Mouse (Mus musculus) midbrain, embryonic 16.5 days (tissue): ENCODE measurements at regions not wholly inside any gene's neighbourhood (a gene's known extent, or its start where the extent isn't known, plus 50 kb on each side); places are given as distances from the start of the nearest gene placed in this dataset.

Experiments
- ATAC-seq: fragments of 200-750 bp; cut with Nextera tagmentation; 2 replicates; pipeline ENCODE4 v1.8.0; 2017; ENCODE audit warnings: moderate TSS enrichment
- H3K27ac ChIP-seq: fragments of 300-500 bp; sonication (generic); 2 replicates; pipeline ENCODE4 v1.5.1; 2014; ENCODE audit warnings: mild to moderate bottlenecking, low read length, mixed read lengths
- H3K27me3 ChIP-seq: fragments of 300-500 bp; sonication (generic); 2 replicates; pipeline ENCODE4 v1.6.1; 2014; ENCODE audit warnings: low read depth, low read length, mixed read lengths; ENCODE audit not compliant: control insufficient read depth, insufficient read depth
- H3K36me3 ChIP-seq: fragments of 300-500 bp; sonication (generic); 2 replicates; pipeline ENCODE4 v1.6.1; 2014; ENCODE audit warnings: mild to moderate bottlenecking, low read length, moderate library complexity, mixed read lengths; ENCODE audit not compliant: control insufficient read depth, insufficient read depth
- H3K4me1 ChIP-seq: fragments of 300-500 bp; sonication (generic); 2 replicates; pipeline ENCODE4 v1.6.1; 2014; ENCODE audit warnings: mild to moderate bottlenecking, low read length, mixed read lengths; ENCODE audit not compliant: control insufficient read depth, insufficient read depth
- H3K4me2 ChIP-seq: fragments of 300-500 bp; sonication (generic); 2 replicates; pipeline ENCODE4 v1.6.1; 2014; ENCODE audit warnings: mild to moderate bottlenecking, low read length, mixed read lengths
- H3K4me3 ChIP-seq: fragments of 300-500 bp; sonication (generic); 2 replicates; pipeline ENCODE4 v1.5.1; 2014; ENCODE audit warnings: low read depth, mild to moderate bottlenecking, low read length, moderate library complexity, mixed read lengths
- H3K9ac ChIP-seq: fragments of 300-500 bp; sonication (generic); 2 replicates; pipeline ENCODE4 v1.6.1; 2014; ENCODE audit warnings: low read depth, low read length, mixed read lengths
- H3K9me3 ChIP-seq: fragments of 300-500 bp; sonication (generic); replicated peaks from 2 replicates; pipeline ENCODE4 v1.6.1; 2014; ENCODE audit warnings: mild to moderate bottlenecking, low read length, mixed read lengths; ENCODE audit not compliant: control insufficient read depth, poor library complexity, severe bottlenecking
- WGBS: fragments of 180-500 bp; shearing (Covaris S2); extraction: QIAGEN DNeasy Blood & Tissue Kit; methylation state at CpG from one replicate; pipeline ENCODE4 v1.1.7; 2014; 5-methylcytosine and 5-hydroxymethylcytosine counted together

DNA sequence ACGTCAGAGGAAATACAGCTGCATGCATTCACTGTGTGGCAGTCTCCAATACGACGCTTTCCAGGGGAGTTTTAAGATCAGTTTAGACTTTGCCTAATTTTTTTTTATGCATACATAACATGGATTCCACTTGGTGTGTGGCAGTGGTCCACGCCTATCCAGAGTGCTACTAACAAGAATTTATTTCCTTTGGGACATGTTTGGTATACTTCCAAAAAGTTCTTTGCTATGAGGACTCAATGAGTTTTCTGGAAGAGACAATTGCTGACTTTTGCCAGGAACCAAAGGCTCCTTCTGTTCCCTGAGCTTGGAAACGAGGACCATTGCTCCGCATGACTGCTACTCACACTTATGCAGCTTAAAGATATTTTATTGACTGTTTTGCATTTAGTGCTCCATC is 59.2 kb downstream of the Marcks start:
- Histone ChIP-seq H3K4me2 (no peak overlapping the region), H3K27me3 (no peaks in the 10 kb centered on the region), H3K4me1 (peaks cover 2% of the 10 kb centered on the region; the same call in 1 of the 2 replicates), H3K4me3 (no peak overlapping the region), H3K9ac (no peak overlapping the region), H3K9me3 (no peaks in the 10 kb centered on the region), H3K36me3 (no peaks in the 10 kb centered on the region), H3K27ac (no peak overlapping the region)
- ATAC-seq, result no peak
- 84% methylated on average over 6 of the region's 6 CpGs for WGBS

DNA sequence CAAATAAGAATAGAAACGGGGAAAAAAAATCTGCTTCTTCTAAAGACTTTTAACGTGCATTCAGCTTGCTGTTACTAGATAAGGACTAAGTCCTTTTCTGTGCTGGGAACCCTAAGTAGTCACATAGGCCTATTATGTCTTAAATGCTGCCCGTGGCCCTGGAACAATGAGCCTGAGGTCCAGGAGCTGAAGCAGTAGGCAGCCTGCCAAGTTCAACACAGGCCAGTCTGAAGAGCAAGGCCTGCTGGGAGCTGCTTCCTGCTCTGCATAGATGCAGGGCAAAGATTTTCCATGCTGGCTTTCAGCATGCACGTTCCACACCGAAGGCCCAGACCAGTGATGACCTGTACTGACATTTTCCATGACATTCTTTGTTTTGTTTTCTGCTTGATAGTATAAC is 60.3 kb downstream of the Marcks start:
- Histone ChIP-seq H3K4me2 (no peak overlapping the region), H3K27ac (0 out of 2 replicates have a peak overlapping the region, but pooled peaks have one; percentile 18), H3K9ac (no peak overlapping the region), H3K9me3 (no peaks in the 10 kb centered on the region), H3K4me1 (peaks cover 2% of the 10 kb centered on the region; the same call in 1 of the 2 replicates), H3K4me3 (no peak overlapping the region), H3K36me3 (no peaks in the 10 kb centered on the region), H3K27me3 (no peaks in the 10 kb centered on the region)
- 4% methylated on average over 5 of the region's 5 CpGs for WGBS
- peak; percentile 85 for ATAC-seq

DNA sequence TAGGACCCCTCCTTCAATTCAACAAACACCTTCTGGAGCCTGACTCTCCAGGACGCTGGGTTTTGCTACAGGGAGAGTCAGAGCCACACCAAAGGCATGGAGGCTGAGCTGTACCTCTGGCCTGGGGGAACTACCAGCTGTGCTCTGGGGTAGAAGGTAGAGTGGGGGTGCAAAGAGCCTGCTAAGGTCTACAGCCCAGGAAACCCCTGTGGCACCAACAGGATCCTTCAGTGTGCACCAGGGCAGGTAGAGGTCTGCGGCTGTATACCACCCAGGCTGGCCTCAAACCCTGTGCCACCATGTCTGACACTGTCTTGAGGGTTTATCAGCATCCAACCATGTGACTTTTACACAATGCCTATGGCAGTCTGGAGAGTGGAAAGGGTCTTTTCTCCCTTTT is 61.0 kb downstream of the Marcks start:
- 84% methylated on average over 2 of the region's 2 CpGs for WGBS
- H3K9ac ChIP-seq, result no peak overlapping the region
- H3K4me2 ChIP-seq, result no peak overlapping the region
- H3K9me3 ChIP-seq, result no peaks in the 10 kb centered on the region
- H3K4me1 ChIP-seq, result peaks cover 2% of the 10 kb centered on the region; the same call in 1 of the 2 replicates
- ATAC-seq, result no peak
- H3K27ac ChIP-seq, result peak overlapping the region; percentile 18; the same call in 1 of the 2 replicates
- H3K4me3 ChIP-seq, result no peak overlapping the region
- H3K27me3 ChIP-seq, result no peaks in the 10 kb centered on the region
- no peaks in the 10 kb centered on the region for H3K36me3 ChIP-seq

DNA sequence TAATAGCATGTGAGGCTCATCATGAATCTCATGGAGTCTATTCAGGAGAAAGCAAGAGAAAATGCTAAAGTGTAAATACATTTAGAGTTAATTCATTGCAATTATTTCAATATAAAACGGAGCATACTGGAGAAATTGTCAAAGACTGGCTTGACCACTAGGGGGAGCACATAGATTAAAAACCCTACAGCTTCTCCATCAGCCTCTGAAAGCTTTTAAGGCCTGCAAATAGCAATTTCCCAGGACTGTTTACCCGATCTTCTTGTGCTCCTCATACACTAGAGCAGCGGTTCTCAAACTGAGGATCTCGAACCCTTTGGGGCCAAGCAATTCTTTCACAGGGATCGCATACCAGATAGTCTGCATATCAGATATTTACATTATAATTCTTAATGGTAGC is 65.9 kb downstream of the Marcks start:
- WGBS, result 9% methylated on average over 5 of the region's 5 CpGs
- H3K27me3 ChIP-seq, result no peaks in the 10 kb centered on the region
- ATAC-seq, result peak; percentile 80; the same call in 1 of the 2 replicates
- H3K9me3 ChIP-seq, result no peaks in the 10 kb centered on the region
- H3K27ac ChIP-seq, result no peak overlapping the region
- H3K4me3 ChIP-seq, result no peak overlapping the region
- H3K36me3 ChIP-seq, result no peaks in the 10 kb centered on the region
- no peak overlapping the region for H3K9ac ChIP-seq
- H3K4me1 ChIP-seq, result no peaks in the 10 kb centered on the region
- no peak overlapping the region for H3K4me2 ChIP-seq

DNA sequence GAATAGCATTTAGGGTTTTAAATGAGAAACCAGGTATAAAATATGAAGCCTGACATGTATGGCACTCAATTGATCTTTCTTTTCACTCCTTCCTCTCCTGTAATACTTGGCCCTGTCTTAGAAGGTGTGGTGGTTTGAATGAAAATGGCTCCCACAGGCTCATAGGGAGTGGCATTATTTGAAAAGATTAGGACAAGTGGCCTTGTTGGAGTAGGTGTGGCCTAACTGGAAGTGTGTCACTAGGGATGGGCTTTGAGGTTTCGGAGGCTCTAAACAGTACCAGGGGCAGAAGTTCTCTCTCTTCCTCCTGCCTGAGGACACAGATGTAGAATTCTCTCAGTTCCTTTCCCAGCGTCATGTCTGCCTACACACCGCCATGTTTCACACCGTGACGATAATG is 66.7 kb downstream of the Marcks start:
- 94% methylated on average over 5 of the region's 5 CpGs for WGBS
- no peaks in the 10 kb centered on the region for H3K27me3 ChIP-seq
- H3K36me3 ChIP-seq, result no peaks in the 10 kb centered on the region
- no peaks in the 10 kb centered on the region for H3K4me1 ChIP-seq
- H3K9ac ChIP-seq, result no peak overlapping the region
- no peak overlapping the region for H3K27ac ChIP-seq
- peak; percentile 34; the same call in 1 of the 2 replicates for ATAC-seq
- no peak overlapping the region for H3K4me2 ChIP-seq
- no peak overlapping the region for H3K4me3 ChIP-seq
- H3K9me3 ChIP-seq, result no peaks in the 10 kb centered on the region

DNA sequence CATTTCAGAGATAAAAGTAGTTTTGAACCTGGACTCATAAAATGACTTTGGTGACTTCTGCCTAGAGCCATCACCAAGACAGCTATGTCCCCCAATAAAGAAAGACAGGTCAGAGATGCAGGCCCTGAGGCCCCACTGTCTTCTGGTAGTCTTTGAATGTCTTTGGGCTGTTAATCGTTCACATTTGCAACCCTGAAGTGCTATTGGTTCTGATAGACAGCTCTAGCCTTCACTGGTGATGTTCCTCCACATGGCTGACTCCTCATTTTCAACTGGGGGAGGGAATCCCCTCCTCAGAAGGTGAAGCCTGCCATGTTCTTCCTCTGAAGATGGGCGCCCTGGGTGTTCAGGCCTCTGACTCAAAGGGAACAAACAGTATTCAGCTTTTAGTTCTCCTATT is 67.3 kb downstream of the Marcks start:
- Histone ChIP-seq H3K36me3 (no peaks in the 10 kb centered on the region), H3K4me2 (no peak overlapping the region), H3K9ac (no peak overlapping the region), H3K4me1 (no peaks in the 10 kb centered on the region), H3K27ac (no peak overlapping the region), H3K4me3 (no peak overlapping the region), H3K27me3 (no peaks in the 10 kb centered on the region), H3K9me3 (no peaks in the 10 kb centered on the region)
- no peak for ATAC-seq
- 88% methylated on average over 2 of the region's 2 CpGs for WGBS
